ENCODE assay signal across 24 mouse cellular contexts in genomic region chr4:149578831-149579230, GRCm38 (mm10). TPM values are rescaled to one million over a fixed set of nuclear protein-coding genes. Genes with fewer than 3 reads are reported as not detected.
DNase-seq lines count a peak whose midpoint lies in the region; ATAC-seq and TF ChIP-seq lines count a peak whose summit lies in the region.
"Had no signal": no experiment of that assay in that cellular context is flagged by ENCODE, and none has a peak within 500 bp of the region (broad histone marks: within the 10 kb centered on the region; RNA-seq: fewer than 3 reads in every experiment).

No protein-coding gene starts in this region.

- WGBS in hindbrain, embryonic 13.5 days, result 19% methylated on average over 7 of the region's 7 CpGs
- 69% methylated on average over 7 of the region's 7 CpGs for WGBS in hindbrain, embryonic 11.5 days
- WGBS in forebrain, embryonic 14.5 days, result 13% methylated on average over 7 of the region's 7 CpGs
- WGBS in midbrain, embryonic 15.5 days, result 21% methylated on average over 7 of the region's 7 CpGs
- 56% methylated on average over 7 of the region's 7 CpGs for WGBS in stomach, postnatal 0 days

- H3K9ac ChIP-seq in hindbrain, embryonic 13.5 days, result no peak overlapping the region; the same call in 1 of the 2 replicates
- no peak overlapping the region for H3K9ac ChIP-seq in hindbrain, embryonic 11.5 days (ENCODE audit: low read depth, low read length)
- no peak overlapping the region; the same call in 1 of the 2 replicates for H3K9ac ChIP-seq in forebrain, embryonic 14.5 days (ENCODE audit: low read length)
- no peak overlapping the region for H3K9ac ChIP-seq in midbrain, embryonic 15.5 days
- H3K9ac ChIP-seq in stomach, postnatal 0 days (ENCODE audit: low read length), result no peak overlapping the region
- H3K9ac ChIP-seq: embryonic facial prominence, embryonic 15.5 days; limb, embryonic 15.5 days; neural tube, embryonic 15.5 days had no signal

- H3K4me1 ChIP-seq in hindbrain, embryonic 13.5 days (replicated peaks), result peaks cover 45% of the 10 kb centered on the region
- no peaks in the 10 kb centered on the region for H3K4me1 ChIP-seq in hindbrain, embryonic 11.5 days (replicated peaks; ENCODE audit: control insufficient read depth, insufficient read depth, low read length)
- peaks cover 19% of the 10 kb centered on the region for H3K4me1 ChIP-seq in forebrain, embryonic 14.5 days (ENCODE audit: control insufficient read depth, insufficient read depth, low read length)
- H3K4me1 ChIP-seq in midbrain, embryonic 15.5 days, result peaks cover 32% of the 10 kb centered on the region
- H3K4me1 ChIP-seq in stomach, postnatal 0 days (replicated peaks; ENCODE audit: control insufficient read depth, insufficient read depth), result no peaks in the 10 kb centered on the region

- no peaks in the 10 kb centered on the region for H3K36me3 ChIP-seq in hindbrain, embryonic 13.5 days
- H3K36me3 ChIP-seq in hindbrain, embryonic 11.5 days (ENCODE audit: control insufficient read depth, insufficient read depth, low read length), result no peaks in the 10 kb centered on the region
- H3K36me3 ChIP-seq in forebrain, embryonic 14.5 days (ENCODE audit: control insufficient read depth, insufficient read depth, low read length), result no peaks in the 10 kb centered on the region
- H3K36me3 ChIP-seq in midbrain, embryonic 15.5 days (replicated peaks), result no peaks in the 10 kb centered on the region
- no peaks in the 10 kb centered on the region for H3K36me3 ChIP-seq in stomach, postnatal 0 days (ENCODE audit: control insufficient read depth, insufficient read depth, low read length)
- H3K36me3 ChIP-seq: embryonic facial prominence, embryonic 15.5 days; limb, embryonic 15.5 days; neural tube, embryonic 15.5 days had no signal

- 0 out of 2 replicates have a peak, but pooled peaks cover 3% of the 10 kb centered on the region for H3K27me3 ChIP-seq in hindbrain, embryonic 13.5 days
- H3K27me3 ChIP-seq in hindbrain, embryonic 11.5 days (ENCODE audit: control insufficient read depth, insufficient read depth, low read length), result no peaks in the 10 kb centered on the region
- no peaks in the 10 kb centered on the region for H3K27me3 ChIP-seq in forebrain, embryonic 14.5 days (replicated peaks; ENCODE audit: control insufficient read depth, insufficient read depth, low read length)
- no peaks in the 10 kb centered on the region for H3K27me3 ChIP-seq in midbrain, embryonic 15.5 days (replicated peaks)
- no peaks in the 10 kb centered on the region for H3K27me3 ChIP-seq in stomach, postnatal 0 days (ENCODE audit: control insufficient read depth, insufficient read depth, low read length)
- H3K27me3 ChIP-seq: neural tube, embryonic 15.5 days had no signal

- ATAC-seq in hindbrain, embryonic 13.5 days (ENCODE audit: low FRiP score), result no peak
- no peak for ATAC-seq in hindbrain, embryonic 11.5 days (ENCODE audit: low FRiP score)
- ATAC-seq in forebrain, embryonic 14.5 days, result peak; percentile 57
- peak; percentile 43 for ATAC-seq in midbrain, embryonic 15.5 days (replicated peaks)
- ATAC-seq in stomach, postnatal 0 days (ENCODE audit: low FRiP score, low TSS enrichment), result no peak
- ATAC-seq: lung, postnatal 0 days had no signal

- H3K27ac ChIP-seq in hindbrain, embryonic 13.5 days, result peak overlapping the region; percentile 87
- no peak overlapping the region for H3K27ac ChIP-seq in hindbrain, embryonic 11.5 days (ENCODE audit: low read depth, low read length)
- H3K27ac ChIP-seq in forebrain, embryonic 14.5 days (ENCODE audit: low read depth, low read length), result no peak overlapping the region
- H3K27ac ChIP-seq in midbrain, embryonic 15.5 days, result 0 out of 2 replicates have a peak overlapping the region, but pooled peaks have one; percentile 3
- H3K27ac ChIP-seq in stomach, postnatal 0 days (replicated peaks), result no peak overlapping the region
- H3K27ac ChIP-seq: embryonic facial prominence, embryonic 15.5 days; gastrocnemius, adult 2 months; layer of hippocampus, adult 2 months; limb, embryonic 15.5 days; neural tube, embryonic 15.5 days had no signal

- H3K4me2 ChIP-seq in hindbrain, embryonic 13.5 days, result no peak overlapping the region
- H3K4me2 ChIP-seq in hindbrain, embryonic 11.5 days (replicated peaks; ENCODE audit: low read depth, low read length), result no peak overlapping the region
- H3K4me2 ChIP-seq in forebrain, embryonic 14.5 days (ENCODE audit: low read length), result no peak overlapping the region
- no peak overlapping the region for H3K4me2 ChIP-seq in midbrain, embryonic 15.5 days
- no peak overlapping the region for H3K4me2 ChIP-seq in stomach, postnatal 0 days (replicated peaks; ENCODE audit: low read depth)
- H3K4me2 ChIP-seq: embryonic facial prominence, embryonic 15.5 days; heart, embryonic 11.5 days; limb, embryonic 15.5 days; neural tube, embryonic 15.5 days had no signal

- no peaks in the 10 kb centered on the region for H3K9me3 ChIP-seq in hindbrain, embryonic 13.5 days
- no peaks in the 10 kb centered on the region for H3K9me3 ChIP-seq in hindbrain, embryonic 11.5 days (ENCODE audit: control insufficient read depth, low read length)
- no peaks in the 10 kb centered on the region for H3K9me3 ChIP-seq in forebrain, embryonic 14.5 days (replicated peaks; ENCODE audit: control insufficient read depth, low read length)
- H3K9me3 ChIP-seq in midbrain, embryonic 15.5 days, result no peaks in the 10 kb centered on the region
- no peaks in the 10 kb centered on the region for H3K9me3 ChIP-seq in stomach, postnatal 0 days (ENCODE audit: control insufficient read depth, low read length)
- H3K9me3 ChIP-seq: embryonic facial prominence, embryonic 15.5 days; limb, embryonic 15.5 days; neural tube, embryonic 15.5 days had no signal

- H3K4me3 ChIP-seq in hindbrain, embryonic 13.5 days, result no peak overlapping the region
- no peak overlapping the region for H3K4me3 ChIP-seq in hindbrain, embryonic 11.5 days (ENCODE audit: low read depth, low read length)
- H3K4me3 ChIP-seq in forebrain, embryonic 14.5 days (ENCODE audit: low read depth, low read length), result no peak overlapping the region
- H3K4me3 ChIP-seq in midbrain, embryonic 15.5 days, result no peak overlapping the region
- H3K4me3 ChIP-seq in stomach, postnatal 0 days (ENCODE audit: low read depth, low read length), result no peak overlapping the region
- H3K4me3 ChIP-seq: embryonic facial prominence, embryonic 15.5 days; gastrocnemius, adult 2 months; layer of hippocampus, adult 2 months; limb, embryonic 15.5 days; neural tube, embryonic 15.5 days had no signal

- no peak for TF ChIP-seq EP300 in stomach, postnatal 0 days (optimal IDR thresholded peaks at IDR 0.05)

- TF ChIP-seq CTCF in stomach, postnatal 0 days (IDR thresholded peaks at IDR 0.05; ENCODE audit: low read depth), result no peak

- DNase-seq in hindbrain, embryonic 11.5 days (ENCODE audit: low spot score), result no peak
- DNase-seq in brain, adult 2 months (ENCODE audit: low read depth, low spot score), result peak; percentile 50
- peak; percentile 60 for DNase-seq in forebrain, embryonic 14.5 days (ENCODE audit: low spot score)
- DNase-seq in stomach, postnatal 0 days (ENCODE audit: low spot score), result no peak
- no peak for DNase-seq in adrenal gland, postnatal 10 days
- no peak for DNase-seq in right cerebral cortex, postnatal 14 days
- DNase-seq: adrenal gland, adult 2 months; B cell, adult 2 months; cerebellum, adult 11 months; gastrocnemius, adult 2 months; heart, postnatal 10 days; kidney, adult 18-20 months; kidney, postnatal 14 days; layer of hippocampus, postnatal 36 days; right cerebral cortex, postnatal 4 days; thymus, postnatal 25 days had no signal

RNA-seq across cellular contexts. Expression of gene Clstn1, which starts 7.4 kb away (rescaled TPM):
- polyA plus RNA-seq in hindbrain, embryonic 13.5 days (2015; fragmentation: Nextera tagmentation; extraction: Ambion mirVana), result 64.6 and 83.6 TPM in 2 replicates
- 33.0 and 42.6 TPM in 2 replicates for polyA plus RNA-seq in hindbrain, embryonic 11.5 days (2014; fragmentation: Nextera tagmentation; extraction: Ambion mirVana)
- polyA plus RNA-seq in forebrain, embryonic 14.5 days (2014; fragmentation: Nextera tagmentation; extraction: Ambion mirVana), result 36.1 and 42.4 TPM in 2 replicates
- 163 and 164 TPM in 2 replicates for polyA plus RNA-seq in midbrain, embryonic 15.5 days (2015; fragmentation: Nextera tagmentation; extraction: Ambion mirVana)
- polyA plus RNA-seq in stomach, postnatal 0 days (2015; fragmentation: Nextera tagmentation; extraction: Ambion mirVana), result 28.6 and 30.5 TPM in 2 replicates
- total RNA-seq in adrenal gland, postnatal 10 days (2021), result 10 to 100 TPM; 72.7 to 95.7 TPM

Comparison
In these comparisons a context has a peak if more than half of its experiments do, and no peak if none do; other contexts are left out.
1. H3K27ac ChIP-seq: peak in hindbrain, embryonic 13.5 days (single experiment) and midbrain, embryonic 15.5 days (single experiment); none in hindbrain, embryonic 11.5 days (single experiment), forebrain, embryonic 14.5 days (single experiment) and stomach, postnatal 0 days (single experiment).
2. ATAC-seq: peak in forebrain, embryonic 14.5 days (single experiment) and midbrain, embryonic 15.5 days (single experiment); none in hindbrain, embryonic 13.5 days (single experiment), hindbrain, embryonic 11.5 days (single experiment) and stomach, postnatal 0 days (single experiment).
3. DNase-seq: peak in brain, adult 2 months (single experiment) and forebrain, embryonic 14.5 days (single experiment); none in hindbrain, embryonic 11.5 days (single experiment), stomach, postnatal 0 days (single experiment), adrenal gland, postnatal 10 days (single experiment) and right cerebral cortex, postnatal 14 days (single experiment).